Mouse (Mus musculus): Measurements from ENCODE around the gene Scyl1.

The Scyl1 gene

DNA sequence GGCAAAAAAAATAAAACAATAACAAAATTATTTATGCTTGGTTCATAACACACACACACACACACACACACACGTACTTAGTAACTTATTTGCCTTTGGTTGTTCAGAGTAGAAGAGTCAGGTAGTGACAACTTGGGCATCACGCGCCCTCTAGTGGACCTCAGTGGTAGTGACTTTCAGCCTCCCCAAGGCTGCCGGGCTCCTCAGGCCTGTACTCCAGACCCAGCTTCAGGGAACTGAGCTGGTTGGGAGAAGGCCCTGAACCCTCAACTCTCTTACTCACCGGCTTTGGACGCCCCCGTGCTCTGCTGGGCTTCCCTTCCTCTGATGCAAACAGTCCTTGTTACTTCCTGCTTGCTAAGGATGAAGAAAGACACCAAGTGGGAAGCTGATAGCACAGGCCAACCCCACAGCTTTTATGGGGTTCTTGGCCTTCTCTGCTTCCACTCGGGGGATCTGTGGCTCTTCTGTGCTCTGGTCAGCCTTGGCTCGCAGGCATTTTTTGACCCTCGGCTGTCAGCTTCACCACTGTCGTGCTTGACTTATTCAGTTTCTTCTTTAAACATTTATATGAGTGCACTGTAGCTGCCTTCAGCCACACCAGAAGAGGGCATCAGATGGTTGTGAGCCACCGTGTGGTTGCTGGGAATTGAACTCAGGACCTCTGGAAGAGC, 15.4 kb upstream of the Scyl1 start:
- DNase-seq = peak; percentile 96

- no peak for DNase-seq
Observed at GRCm38 (mm10) chr19:5784958-5785577, 13.8 kb upstream of the Scyl1 start.

- no peak for DNase-seq
Observed at GRCm38 (mm10) chr19:5782121-5782520, 10.9 kb upstream of the Scyl1 start.

GRCm38 (mm10) chr19:5781532-5781931, 10.3 kb upstream of the Scyl1 start:
- DNase-seq = peak; percentile 87

DNA sequence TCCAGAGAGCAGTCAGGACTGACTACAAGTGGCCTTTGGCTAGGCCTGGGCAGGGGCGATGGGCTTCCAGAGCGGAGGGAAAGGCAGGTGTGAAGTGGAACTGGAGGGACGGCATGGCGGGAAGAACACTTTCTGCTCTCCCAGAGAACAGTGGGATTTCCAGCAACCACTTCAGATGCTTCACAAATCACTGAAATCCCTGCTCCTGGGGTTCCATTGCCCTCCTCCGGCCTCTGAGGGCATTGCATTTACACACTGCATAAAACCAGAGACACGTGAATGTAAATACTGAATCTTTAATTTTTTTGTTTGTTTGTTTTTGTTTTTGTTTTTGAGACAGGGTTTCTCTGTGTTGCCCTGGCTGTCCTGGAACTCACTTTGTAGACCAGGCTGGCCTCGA, 9.0 kb upstream of the Scyl1 start:
- DNase-seq = peak; percentile 74

DNA sequence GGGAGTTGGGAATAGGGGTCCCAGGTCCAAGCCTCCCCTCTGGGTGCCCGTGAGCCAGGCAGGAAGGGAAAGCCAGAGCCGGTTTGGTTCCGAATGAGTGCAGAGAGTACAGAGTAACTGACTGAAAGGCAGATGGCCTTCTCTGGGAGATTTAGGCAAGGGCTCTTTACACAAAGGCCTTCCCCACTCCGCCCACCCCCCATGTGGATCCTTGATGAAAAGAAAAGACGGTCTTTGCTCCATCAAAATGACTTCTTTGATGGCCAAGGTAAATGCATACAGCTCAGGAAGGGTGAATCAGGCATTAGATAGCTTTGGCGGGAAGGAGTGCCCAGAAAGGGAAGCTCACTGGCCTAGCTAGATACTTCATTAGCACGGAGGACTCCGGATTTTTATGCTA, 7.1 kb upstream of the Scyl1 start:
- no peak for DNase-seq

DNA sequence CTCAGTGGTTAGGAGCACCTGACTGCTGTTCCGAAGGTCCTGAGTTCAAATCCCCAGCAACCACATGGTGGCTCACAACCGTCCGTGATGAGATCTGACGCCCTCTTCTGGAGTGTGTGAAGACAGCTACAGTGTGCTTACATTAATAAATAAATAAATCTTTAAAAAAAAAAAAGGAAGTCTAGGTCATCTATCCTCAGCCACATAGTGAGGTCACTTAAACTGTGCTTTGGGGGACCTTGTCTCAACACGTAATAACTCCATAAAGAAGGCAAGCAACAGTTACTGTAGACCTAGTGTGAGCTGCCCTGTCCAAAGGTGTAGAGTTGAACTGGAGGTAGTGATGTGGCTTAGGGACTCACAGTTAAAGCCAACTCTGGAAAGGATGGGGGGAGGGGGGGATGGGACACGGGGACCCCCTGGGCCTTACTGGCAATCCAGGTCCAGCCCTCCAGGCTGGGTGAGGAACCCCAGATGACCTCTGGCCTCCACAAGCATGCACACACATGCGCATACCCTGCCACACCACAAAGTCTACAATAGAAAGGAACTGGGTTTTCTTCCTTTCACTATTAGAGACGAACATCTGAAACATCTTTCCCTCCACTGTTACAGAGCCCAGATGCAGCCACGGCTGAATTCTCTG, 6.3 kb upstream of the Scyl1 start:
- DNase-seq = no peak

DNA sequence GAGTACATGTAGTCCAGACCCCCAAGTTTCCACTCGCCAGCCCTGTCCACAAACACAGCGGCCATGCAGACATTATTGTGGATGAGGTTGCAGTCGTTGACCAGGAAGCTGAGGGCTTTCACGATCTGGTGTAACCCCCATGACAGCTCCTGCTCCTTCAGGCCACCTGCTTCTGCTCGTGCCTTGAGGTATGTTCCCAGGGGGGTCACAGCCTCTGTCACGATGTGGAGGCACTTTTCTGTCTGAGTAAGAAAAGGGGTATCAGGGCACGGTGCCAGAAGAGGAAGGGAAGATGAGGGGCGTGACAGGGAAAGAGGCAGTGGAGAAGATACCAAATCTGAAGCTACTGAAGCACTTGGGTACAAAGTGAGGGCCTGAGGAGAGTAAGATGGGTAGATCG, 908 bp downstream of the Scyl1 start:
- DNase-seq = no peak

GRCm38 (mm10) chr19:5767271-5767670, 3.9 kb downstream of the Scyl1 start:
- no peak for DNase-seq

DNA sequence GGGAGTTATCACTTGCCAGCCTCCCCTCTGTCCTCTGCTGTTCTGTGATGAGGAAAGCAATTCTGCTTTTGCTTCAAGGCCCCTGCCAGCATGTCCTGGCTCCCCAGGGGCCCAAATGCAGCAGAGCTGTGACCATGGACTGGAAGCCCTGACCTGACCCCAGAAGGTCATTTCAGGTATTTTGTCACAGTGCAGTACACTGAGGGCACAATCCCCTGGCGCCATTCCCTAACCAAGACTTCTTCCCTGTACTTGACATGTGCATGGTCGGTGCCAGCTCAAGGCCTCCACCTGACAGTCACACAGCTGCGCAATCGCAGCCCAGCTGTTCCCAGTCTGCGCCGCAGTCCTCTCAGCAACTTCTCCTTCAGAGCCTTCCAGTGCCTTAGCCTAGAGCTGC, 8.1 kb downstream of the Scyl1 start:
- DNase-seq = no peak

DNA sequence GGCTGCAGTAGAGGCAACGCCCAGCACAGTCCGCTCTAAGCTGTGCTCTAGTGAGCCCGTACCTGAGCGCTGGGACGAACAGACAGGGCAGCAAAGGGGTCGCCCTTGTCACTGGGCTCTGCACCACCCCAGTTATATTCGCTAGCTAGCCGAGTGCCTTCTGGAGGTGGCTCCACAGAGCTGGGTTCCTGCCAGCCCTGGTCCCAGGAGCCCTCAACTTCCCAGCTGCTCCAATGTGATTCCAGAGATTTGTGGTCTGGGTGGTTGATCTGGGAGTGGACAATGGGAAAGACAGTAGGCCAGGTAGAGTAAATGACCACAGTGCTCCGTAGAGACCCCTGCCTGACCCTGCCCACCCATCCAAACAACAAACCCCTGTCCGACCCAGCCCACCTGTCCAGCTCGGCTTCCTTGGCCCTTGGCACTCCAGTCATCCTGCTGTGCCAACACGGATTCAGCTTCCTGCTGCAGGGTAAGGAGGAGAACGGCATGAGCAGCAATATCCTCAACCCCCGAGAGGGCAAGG, 12.3 kb downstream of the Scyl1 start:
- DNase-seq = no peak

DNA sequence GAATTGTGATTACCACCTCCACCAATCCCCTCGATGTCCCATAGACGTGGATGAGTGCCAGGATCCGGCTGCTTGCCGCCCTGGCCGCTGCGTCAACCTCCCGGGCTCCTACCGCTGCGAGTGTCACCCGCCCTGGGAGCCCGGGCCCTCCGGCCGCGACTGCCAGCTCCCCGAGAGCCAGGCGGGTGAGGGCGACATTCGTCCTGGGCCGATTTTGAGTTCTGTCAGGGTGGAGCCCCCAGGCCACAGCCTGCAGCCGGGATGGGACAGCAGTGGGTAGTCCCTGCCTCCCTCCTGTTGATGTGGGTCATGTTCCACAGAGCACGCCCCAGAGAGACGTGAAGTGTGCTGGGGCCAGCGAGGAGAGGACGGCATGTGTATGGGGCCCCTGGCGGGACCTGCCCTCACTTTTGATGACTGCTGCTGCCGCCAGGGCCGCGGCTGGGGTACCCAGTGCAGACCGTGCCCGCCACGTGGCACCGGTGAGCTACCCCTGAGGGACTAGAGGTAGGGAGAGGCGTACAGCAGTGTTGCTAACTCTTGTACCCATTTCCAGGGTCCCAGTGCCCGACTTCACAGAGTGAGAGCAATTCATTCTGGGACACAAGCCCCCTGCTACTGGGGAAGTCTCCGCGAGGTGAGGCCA, 14.1 kb downstream of the Scyl1 start:
- no peak for DNase-seq

DNA sequence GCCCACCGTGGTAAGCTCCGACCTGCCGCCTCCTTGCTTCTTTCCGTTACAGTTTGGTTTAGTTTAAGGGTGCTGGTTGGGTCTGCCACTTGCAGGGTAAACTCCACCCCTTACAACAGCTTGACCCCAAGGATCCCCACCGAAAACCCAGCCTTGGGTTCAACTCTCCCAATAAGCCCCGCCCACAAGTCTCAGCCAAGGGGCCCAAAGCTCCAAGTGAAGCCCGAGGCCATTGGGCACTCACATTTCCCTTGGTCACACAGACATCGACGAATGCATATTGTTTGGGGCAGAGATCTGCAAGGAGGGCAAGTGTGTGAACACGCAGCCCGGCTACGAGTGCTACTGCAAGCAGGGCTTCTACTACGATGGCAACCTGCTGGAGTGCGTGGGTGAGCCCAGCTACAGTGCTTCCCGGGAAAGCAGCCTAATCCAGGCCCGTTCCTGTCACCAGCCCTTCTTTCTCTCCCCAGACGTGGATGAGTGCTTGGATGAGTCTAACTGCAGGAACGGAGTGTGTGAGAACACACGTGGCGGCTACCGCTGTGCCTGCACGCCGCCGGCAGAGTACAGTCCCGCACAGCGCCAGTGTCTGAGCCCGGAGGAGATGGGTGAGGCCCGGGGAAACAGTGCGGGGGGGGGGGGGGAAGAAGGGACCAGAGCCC, 14.8 kb downstream of the Scyl1 start:
- DNase-seq = no peak

- DNase-seq = peak; percentile 75
Observed at GRCm38 (mm10) chr19:5751742-5752141, 19.5 kb downstream of the Scyl1 start.

DNA sequence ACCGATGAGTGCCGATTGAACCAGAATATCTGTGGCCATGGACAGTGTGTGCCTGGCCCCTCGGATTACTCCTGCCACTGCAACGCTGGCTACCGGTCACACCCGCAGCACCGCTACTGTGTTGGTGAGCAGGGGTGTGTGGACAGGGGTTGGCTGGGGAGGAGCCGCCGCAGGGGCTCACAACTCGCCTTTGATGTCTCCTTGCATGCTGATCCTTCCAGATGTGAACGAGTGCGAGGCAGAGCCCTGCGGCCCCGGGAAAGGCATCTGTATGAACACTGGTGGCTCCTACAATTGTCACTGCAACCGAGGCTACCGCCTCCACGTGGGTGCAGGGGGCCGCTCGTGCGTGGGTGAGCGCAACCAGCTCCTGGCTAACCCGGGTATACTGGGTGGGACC, 20.3 kb downstream of the Scyl1 start:
- DNase-seq = no peak

DNA sequence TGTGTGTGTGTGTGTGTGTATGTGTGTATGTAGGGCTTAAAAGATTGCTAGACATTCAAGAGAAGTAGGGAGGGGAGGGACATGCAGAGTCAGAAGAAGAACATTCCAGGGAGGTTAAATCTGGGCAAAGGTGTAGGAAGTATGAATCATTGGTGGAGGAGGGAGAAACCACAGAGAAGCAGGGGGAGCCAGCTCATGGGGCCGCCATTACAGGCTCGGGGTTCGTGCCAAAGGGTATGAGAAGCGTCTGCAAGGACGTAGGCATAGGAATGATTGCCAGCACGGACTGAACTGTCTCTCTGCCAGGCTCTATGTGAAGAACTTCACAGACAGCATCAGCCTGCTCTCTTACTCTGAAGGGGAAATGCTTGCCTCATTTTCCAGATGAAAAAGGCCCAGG, 21.7 kb downstream of the Scyl1 start:
- DNase-seq = no peak

- no peak for DNase-seq
Observed at GRCm38 (mm10) chr19:5746907-5747363, 24.3 kb downstream of the Scyl1 start.

DNA sequence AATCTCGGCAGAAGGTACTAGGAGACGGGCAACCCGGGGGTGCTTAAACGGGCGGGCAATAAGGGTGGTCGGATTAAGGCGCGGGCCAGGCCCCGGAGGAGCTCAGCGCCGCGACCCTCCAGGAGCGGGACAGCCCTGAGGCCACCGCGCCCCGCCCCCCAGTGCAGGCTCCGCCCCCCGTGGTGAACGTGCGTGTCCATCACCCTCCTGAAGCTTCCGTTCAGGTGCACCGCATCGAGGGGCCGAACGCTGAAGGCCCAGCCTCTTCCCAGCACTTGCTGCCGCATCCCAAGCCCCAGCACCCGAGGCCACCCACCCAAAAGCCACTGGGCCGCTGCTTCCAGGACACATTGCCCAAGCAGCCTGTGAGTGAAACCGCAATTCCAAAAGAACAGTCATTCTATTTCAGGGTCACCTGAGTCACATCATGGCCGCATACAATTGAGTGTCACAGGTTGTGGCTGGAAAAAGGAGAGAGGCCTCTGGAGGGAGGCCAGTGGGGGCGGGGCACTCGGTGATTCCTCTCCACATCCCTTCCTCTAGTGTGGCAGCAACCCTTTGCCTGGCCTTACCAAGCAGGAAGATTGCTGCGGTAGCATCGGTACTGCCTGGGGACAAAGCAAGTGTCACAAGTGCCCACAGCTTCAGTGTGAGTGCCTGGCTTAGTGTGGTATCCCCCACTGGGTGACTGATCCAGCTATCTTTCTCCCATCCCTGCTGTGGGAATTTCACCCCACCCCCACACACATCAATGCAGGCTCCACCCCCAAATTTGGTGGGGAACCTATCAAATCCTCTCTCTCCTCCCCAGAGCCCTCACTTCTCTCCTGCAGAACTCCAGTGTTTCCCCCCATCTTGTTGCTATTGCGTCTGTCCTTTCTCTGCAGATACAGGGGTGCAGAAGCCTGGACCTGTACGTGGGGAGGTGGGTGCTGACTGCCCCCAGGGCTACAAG, 25.2 kb downstream of the Scyl1 start:
- DNase-seq = peak; percentile 51

- no peak for DNase-seq
Observed at GRCm38 (mm10) chr19:5743576-5743975, 27.6 kb downstream of the Scyl1 start.

DNA sequence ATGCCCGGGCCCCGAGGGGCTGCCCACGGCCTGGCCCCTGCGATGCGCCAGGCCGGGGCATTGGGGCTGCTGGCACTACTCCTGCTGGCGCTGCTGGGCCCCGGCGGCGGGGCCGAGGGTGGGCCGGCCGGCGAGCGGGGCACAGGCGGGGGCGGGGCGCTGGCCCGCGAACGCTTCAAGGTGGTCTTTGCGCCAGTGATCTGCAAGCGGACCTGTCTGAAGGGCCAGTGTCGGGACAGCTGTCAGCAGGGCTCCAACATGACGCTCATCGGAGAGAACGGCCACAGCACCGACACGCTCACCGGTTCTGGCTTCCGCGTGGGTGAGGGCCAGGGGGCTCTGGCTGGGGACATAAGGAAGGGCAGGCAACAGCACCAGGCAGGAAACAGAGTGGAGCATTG, 29.0 kb downstream of the Scyl1 start:
- DNase-seq = no peak

GRCm38 (mm10) chr19:5741641-5742240, 29.5 kb downstream of the Scyl1 start:
- peak; percentile 76 for DNase-seq

All from lung, postnatal 36 days (tissue).